Mouse (Mus musculus) stomach, embryonic 16.5 days (tissue): ENCODE measurements around the gene Sesn1. TPM values are rescaled to one million over a fixed set of nuclear protein-coding genes. Genes with fewer than 3 reads are reported as not detected.

Experiments used
- ATAC-seq: fragments of 200-750 bp; cut with Nextera tagmentation; 2 replicates; pipeline ENCODE4 v1.8.0; 2017; ENCODE audit warnings: moderate number of reproducible peaks, moderate TSS enrichment; ENCODE audit not compliant: insufficient read depth, low FRiP score
- H3K27ac ChIP-seq: fragments of 300-500 bp; sonication (generic); 2 replicates; pipeline ENCODE4 v1.5.1; 2014; ENCODE audit warnings: low read length
- H3K27me3 ChIP-seq: fragments of 300-500 bp; sonication (generic); 2 replicates; pipeline ENCODE4 v1.6.1; 2014; ENCODE audit warnings: low read length, control low read depth, mixed read lengths; ENCODE audit not compliant: control insufficient read depth, insufficient read depth
- H3K36me3 ChIP-seq: fragments of 300-500 bp; sonication (generic); 2 replicates; pipeline ENCODE4 v1.6.1; 2014; ENCODE audit warnings: low read length; ENCODE audit not compliant: control insufficient read depth, insufficient read depth
- H3K4me1 ChIP-seq: fragments of 300-500 bp; sonication (generic); 2 replicates; pipeline ENCODE4 v1.6.1; 2014; ENCODE audit warnings: low read length, control low read depth, mixed read lengths; ENCODE audit not compliant: control insufficient read depth, insufficient read depth
- H3K4me2 ChIP-seq: fragments of 300-500 bp; sonication (generic); 2 replicates; pipeline ENCODE4 v1.6.1; 2014; ENCODE audit warnings: low read depth, low read length, mixed read lengths
- H3K4me3 ChIP-seq: fragments of 300-500 bp; sonication (generic); replicated peaks from 2 replicates; pipeline ENCODE4 v1.5.1; 2014; ENCODE audit warnings: mild to moderate bottlenecking, low read length
- H3K9ac ChIP-seq: fragments of 300-500 bp; sonication (generic); 2 replicates; pipeline ENCODE4 v1.6.1; 2014; ENCODE audit warnings: low read length
- H3K9me3 ChIP-seq: fragments of 300-500 bp; sonication (generic); replicated peaks from 2 replicates; pipeline ENCODE4 v1.6.1; 2016; ENCODE audit warnings: low read length, control low read depth; ENCODE audit not compliant: control insufficient read depth
- WGBS: fragments of 180-500 bp; shearing (Covaris S2); extraction: QIAGEN DNeasy Blood & Tissue Kit; methylation state at CpG from one replicate; pipeline ENCODE4 v1.1.7; 2014; 5-methylcytosine and 5-hydroxymethylcytosine counted together
- polyA plus RNA-seq: library from polyadenylated mRNA; unstranded; fragments of >200 nt; fragmentation: Nextera tagmentation; extraction: Ambion mirVana; gene quantifications from 2 replicates; pipeline ENCODE4 v1.2.1, GENCODE M21; 2015

Sesn1 gene
- polyA plus RNA-seq, 1 experiment from 2014 or later: 34.2 TPM

DNA sequence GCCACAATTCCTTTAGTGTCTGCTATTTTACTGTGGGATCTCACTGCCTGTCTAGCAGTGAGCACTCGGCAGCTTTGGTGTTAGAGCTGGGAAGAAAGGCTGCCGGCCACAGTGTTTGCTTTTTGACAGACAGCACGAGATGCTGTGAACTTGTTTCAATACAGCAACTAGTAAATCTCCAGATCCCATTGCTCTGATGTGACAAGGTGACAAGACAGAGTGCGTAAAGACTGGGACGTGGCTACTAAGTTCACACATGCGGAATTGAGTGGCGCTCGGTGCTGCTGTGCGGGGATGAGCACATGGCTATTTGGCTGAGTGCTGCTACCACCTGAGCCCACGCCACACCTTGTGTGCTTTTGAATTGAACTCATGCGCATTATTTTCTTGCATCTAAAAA is 97.7 kb downstream of the Sesn1 start:
- Histone ChIP-seq H3K36me3 (peaks cover 16% of the 10 kb centered on the region), H3K4me2 (no peak overlapping the region), H3K27me3 (no peaks in the 10 kb centered on the region), H3K9me3 (no peaks in the 10 kb centered on the region), H3K27ac (no peak overlapping the region), H3K9ac (no peak overlapping the region), H3K4me1 (no peaks in the 10 kb centered on the region), H3K4me3 (no peak overlapping the region)
- WGBS: 82% methylated on average over 11 of the region's 11 CpGs
- no peak for ATAC-seq

DNA sequence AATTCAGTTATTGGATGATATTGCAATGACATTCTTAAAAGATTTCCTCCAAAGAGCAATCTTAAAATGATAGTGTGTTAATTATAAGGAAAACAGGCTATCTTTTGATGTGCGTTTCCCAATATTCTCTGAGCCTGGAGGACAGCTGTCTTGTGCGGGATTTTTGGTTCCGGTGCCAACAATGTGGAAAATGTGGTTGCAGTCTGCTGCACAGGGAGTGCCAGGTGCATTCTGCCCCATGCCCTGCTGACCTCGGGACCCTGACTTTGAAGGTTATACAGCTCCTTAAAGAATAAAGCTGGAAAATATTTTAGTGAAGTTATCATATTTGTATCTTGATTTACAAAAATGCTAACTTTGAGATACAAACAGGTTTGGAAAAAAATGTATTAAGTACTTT is 98.2 kb downstream of the Sesn1 start:
- Histone ChIP-seq H3K27me3 (no peaks in the 10 kb centered on the region), H3K27ac (no peak overlapping the region), H3K36me3 (peaks cover 16% of the 10 kb centered on the region), H3K9me3 (no peaks in the 10 kb centered on the region), H3K4me2 (no peak overlapping the region), H3K9ac (no peak overlapping the region), H3K4me1 (no peaks in the 10 kb centered on the region), H3K4me3 (no peak overlapping the region)
- ATAC-seq: no peak
- WGBS: 85% methylated on average over 4 of the region's 4 CpGs

DNA sequence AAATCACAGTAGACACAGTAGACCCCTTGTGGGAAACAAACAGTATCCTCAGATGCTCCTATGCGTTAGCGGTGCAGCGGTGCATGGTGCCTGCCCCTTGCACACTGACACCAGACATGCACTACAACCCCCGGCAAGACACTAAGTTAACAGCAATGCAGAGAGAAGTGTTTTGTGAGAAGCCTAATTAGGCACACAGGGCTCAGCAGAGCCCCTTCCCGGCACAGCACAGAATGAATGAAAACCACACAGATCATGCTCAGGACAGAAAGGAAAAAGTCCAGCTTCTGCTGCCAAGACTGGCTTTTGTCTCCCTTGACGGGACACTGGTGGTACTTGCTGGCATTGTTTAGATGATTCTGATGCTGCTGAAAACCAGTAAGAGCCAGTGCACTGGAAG is 99.2 kb downstream of the Sesn1 start:
- WGBS: 80% methylated on average over 6 of the region's 6 CpGs
- Histone ChIP-seq H3K9me3 (no peaks in the 10 kb centered on the region), H3K9ac (no peak overlapping the region), H3K36me3 (peaks cover 16% of the 10 kb centered on the region), H3K27ac (no peak overlapping the region), H3K4me2 (no peak overlapping the region), H3K4me3 (no peak overlapping the region), H3K27me3 (no peaks in the 10 kb centered on the region), H3K4me1 (no peaks in the 10 kb centered on the region)
- no peak for ATAC-seq

DNA sequence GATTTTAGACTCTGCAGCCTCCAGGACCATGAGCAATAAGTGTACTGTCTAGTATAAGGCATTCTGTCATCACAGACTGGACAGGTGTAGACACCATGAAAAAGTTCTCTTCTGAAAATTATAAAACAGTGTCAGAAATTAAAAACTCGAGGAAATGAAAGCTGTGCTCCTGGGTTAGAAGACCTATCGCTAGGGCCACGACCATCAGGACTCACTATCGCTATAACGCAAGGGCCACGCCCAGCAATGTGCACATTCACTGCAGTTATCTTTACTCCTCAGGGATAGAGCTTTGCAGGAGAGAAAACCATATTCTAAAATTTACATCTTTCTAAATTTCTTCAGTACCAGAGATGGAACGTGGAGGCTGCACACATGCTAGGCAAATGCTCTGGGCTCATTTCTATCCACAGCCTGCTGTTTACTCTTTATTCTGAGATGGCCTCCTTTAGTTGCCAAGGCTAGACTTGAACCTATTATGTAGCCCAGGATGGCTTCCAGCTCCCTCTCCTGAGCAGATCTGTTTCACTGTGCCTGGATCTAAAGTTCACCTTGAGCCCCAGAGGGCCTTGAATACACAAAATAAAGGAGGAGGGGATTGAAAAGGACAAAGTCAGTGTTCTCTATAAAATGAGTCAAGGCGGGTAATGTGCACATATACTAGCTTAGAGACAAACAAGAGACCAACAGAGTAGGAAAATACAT is 102.7 kb downstream of the Sesn1 start:
- Histone ChIP-seq H3K4me3 (no peak overlapping the region), H3K4me2 (no peak overlapping the region), H3K36me3 (peaks cover 9% of the 10 kb centered on the region), H3K9ac (no peak overlapping the region), H3K4me1 (no peaks in the 10 kb centered on the region), H3K27ac (no peak overlapping the region), H3K9me3 (no peaks in the 10 kb centered on the region), H3K27me3 (no peaks in the 10 kb centered on the region)
- WGBS: 82% methylated on average over 8 of the region's 8 CpGs
- ATAC-seq: no peak

DNA sequence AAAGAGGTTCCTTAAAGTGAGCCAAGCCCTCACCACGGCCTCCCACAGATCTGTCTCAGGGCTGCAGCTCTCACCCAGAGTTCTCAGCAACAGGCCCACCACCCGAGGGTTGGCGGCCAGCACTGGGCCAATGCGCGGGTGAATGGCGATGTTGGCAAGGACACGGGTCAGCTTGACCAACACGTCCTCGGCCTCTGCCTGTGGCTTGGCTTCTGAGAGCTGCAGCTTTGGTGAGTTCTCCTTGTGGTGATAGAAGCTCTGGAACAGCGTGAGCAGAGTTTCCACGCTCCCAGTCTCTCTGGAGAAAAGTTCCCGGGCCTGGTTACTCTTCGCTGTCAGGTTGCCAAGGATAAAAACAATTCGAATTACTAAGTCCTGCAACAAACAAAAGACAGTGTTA is 117.0 kb downstream of the Sesn1 start:
- Histone ChIP-seq H3K27me3 (no peaks in the 10 kb centered on the region), H3K4me1 (no peaks in the 10 kb centered on the region), H3K9ac (no peak overlapping the region), H3K4me3 (no peak overlapping the region), H3K9me3 (no peaks in the 10 kb centered on the region), H3K27ac (no peak overlapping the region), H3K36me3 (no peaks in the 10 kb centered on the region), H3K4me2 (no peak overlapping the region)
- WGBS: 89% methylated on average over 14 of the region's 14 CpGs
- ATAC-seq: no peak

DNA sequence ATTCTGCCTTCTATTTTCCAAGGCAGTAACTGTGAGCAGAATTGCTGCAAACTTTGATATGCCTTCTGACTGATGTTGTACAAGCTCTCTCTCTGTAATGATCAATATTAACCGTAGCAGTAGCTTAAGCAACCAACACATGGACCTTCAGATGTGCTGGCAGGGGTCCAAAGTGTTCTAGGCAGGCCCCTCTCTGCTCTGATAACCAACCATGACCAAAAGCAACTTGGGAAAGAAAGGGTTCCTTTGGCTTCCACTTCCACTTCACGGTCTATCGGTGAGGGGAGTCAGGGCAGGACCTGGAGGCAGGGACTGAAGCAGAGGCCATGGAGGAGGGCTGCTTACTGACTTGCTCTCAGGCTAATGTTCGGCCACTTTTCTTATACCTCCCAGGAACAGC is 121.2 kb downstream of the Sesn1 start:
- H3K4me3 ChIP-seq: no peak overlapping the region
- no peak overlapping the region for H3K27ac ChIP-seq
- H3K9ac ChIP-seq: no peak overlapping the region
- no peaks in the 10 kb centered on the region for H3K27me3 ChIP-seq
- peaks cover 18% of the 10 kb centered on the region for H3K4me1 ChIP-seq
- WGBS: 65% methylated on average over 4 of the region's 4 CpGs
- no peaks in the 10 kb centered on the region for H3K9me3 ChIP-seq
- H3K36me3 ChIP-seq: no peaks in the 10 kb centered on the region
- no peak for ATAC-seq
- H3K4me2 ChIP-seq: no peak overlapping the region

DNA sequence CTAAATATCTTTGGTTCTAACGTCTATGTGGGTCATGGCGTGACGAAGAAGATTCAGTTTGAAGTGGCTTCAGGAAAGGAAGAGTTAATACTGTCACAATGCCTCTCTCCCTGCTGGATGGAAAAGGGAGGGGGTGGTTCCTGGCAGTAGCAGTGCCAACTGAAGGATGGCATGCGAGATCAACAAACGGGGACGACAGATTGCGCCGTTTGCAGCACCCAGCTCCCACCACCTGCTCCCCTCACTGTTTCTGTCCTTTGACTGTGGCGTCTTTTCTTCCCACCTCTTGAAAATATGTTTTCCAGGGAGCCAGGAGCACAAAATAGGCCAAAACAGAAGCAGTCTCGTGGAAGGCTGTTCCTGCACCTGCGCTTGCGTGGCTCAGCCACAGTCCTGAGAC is 122.2 kb downstream of the Sesn1 start:
- Histone ChIP-seq H3K27me3 (no peaks in the 10 kb centered on the region), H3K9ac (no peak overlapping the region), H3K27ac (no peak overlapping the region), H3K4me2 (no peak overlapping the region), H3K9me3 (no peaks in the 10 kb centered on the region), H3K4me3 (no peak overlapping the region), H3K36me3 (no peaks in the 10 kb centered on the region), H3K4me1 (peaks cover 25% of the 10 kb centered on the region)
- ATAC-seq: no peak
- WGBS: 82% methylated on average over 12 of the region's 12 CpGs

DNA sequence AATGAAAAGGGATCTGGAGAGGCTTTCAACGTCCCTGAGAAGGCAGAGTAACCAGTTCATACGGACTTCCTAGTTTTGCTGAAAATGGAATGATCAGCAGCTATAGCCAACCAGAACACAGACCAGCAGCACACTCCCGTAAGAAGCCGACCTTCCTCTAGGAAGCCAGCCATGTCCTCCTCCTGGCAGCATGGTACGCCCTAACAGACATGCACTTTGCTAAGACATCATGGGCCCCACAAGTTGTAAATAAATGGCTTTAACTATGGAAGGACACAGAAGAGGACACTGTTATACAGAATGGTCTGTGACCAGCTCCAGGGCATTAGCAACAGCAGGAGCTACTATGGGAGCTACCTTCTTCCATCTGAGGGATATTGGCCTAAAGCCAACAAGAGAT is 123.2 kb downstream of the Sesn1 start:
- Histone ChIP-seq H3K4me1 (peaks cover 27% of the 10 kb centered on the region), H3K36me3 (no peaks in the 10 kb centered on the region), H3K27ac (no peak overlapping the region), H3K4me2 (no peak overlapping the region), H3K9me3 (no peaks in the 10 kb centered on the region), H3K4me3 (no peak overlapping the region), H3K27me3 (no peaks in the 10 kb centered on the region), H3K9ac (no peak overlapping the region)
- WGBS: 86% methylated on average over 5 of the region's 5 CpGs
- ATAC-seq: no peak

DNA sequence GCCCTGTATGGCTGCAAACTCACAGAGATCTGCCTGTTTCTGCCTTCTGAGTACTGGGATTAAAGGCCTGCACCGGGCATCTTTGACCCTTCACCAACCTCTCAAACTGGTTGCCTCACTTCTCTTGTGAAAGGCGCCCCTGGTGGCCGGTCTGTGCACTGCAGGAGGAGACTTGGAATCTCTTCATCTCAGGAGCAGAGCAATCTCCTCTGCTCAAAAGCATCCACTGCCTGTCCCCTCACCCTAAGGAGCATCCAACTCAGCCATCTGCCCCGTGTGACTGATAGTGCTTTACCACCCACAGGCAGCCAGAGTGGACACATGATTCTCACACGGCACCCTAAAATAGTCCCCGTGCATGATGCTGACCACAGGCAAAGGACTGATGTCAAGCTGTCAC is 123.8 kb downstream of the Sesn1 start:
- Histone ChIP-seq H3K9ac (no peak overlapping the region), H3K4me2 (no peak overlapping the region), H3K36me3 (no peaks in the 10 kb centered on the region), H3K9me3 (no peaks in the 10 kb centered on the region), H3K27me3 (no peaks in the 10 kb centered on the region), H3K27ac (no peak overlapping the region), H3K4me3 (no peak overlapping the region), H3K4me1 (peaks cover 27% of the 10 kb centered on the region)
- WGBS: 55% methylated on average over 6 of the region's 6 CpGs
- no peak for ATAC-seq
